Comparison of ENCODE assay signal across 11 mouse cellular contexts in genomic region chr4:135918635-135919279, GRCm38 (mm10). TPM values are rescaled to one million over a fixed set of nuclear protein-coding genes. Genes with fewer than 3 reads are reported as not detected.
A peak's percentile ranks its signal among the peaks of the same experiment; 100 is the strongest.
DNase-seq lines count a peak whose midpoint lies in the region; ATAC-seq and TF ChIP-seq lines count a peak whose summit lies in the region.
"Had no signal": no experiment of that assay in that cellular context is flagged by ENCODE, and none has a peak within 500 bp of the region (broad histone marks: within the 10 kb centered on the region; RNA-seq: fewer than 3 reads in every experiment).

No protein-coding gene starts in this region.

- no peaks in the 10 kb centered on the region for H3K9me3 ChIP-seq in intestine, postnatal 0 days (ENCODE audit: control insufficient read depth)
- no peaks in the 10 kb centered on the region for H3K9me3 ChIP-seq in midbrain, postnatal 0 days (ENCODE audit: low read length)
- H3K9me3 ChIP-seq: embryonic facial prominence, embryonic 10.5 days; limb, embryonic 15.5 days had no signal

- H3K27ac ChIP-seq in liver, adult 2 months (replicated peaks; ENCODE audit: insufficient read depth, low read depth, low read length) = peak overlapping the region; percentile 47
- H3K27ac ChIP-seq in bone marrow macrophage, adult 2 months (ENCODE audit: insufficient read depth, low read depth, low read length) = peak overlapping the region; percentile 95
- peak overlapping the region; percentile 92 for H3K27ac ChIP-seq in intestine, postnatal 0 days (ENCODE audit: low read depth, low read length)
- H3K27ac ChIP-seq in midbrain, postnatal 0 days (ENCODE audit: low read depth, low read length) = no peak overlapping the region
- H3K27ac ChIP-seq: embryonic facial prominence, embryonic 10.5 days; hindbrain, postnatal 0 days; limb, embryonic 15.5 days had no signal

- TF ChIP-seq CTCF in liver, adult 2 months (IDR thresholded peaks at IDR 0.05; ENCODE audit: low read depth, low read length) = no peak
- TF ChIP-seq CTCF in bone marrow macrophage, adult 2 months (IDR thresholded peaks at IDR 0.05; ENCODE audit: low read depth, low read length) = no peak
- TF ChIP-seq CTCF in intestine, postnatal 0 days (IDR thresholded peaks at IDR 0.05; ENCODE audit: low read depth) = no peak
- TF ChIP-seq CTCF in midbrain, postnatal 0 days (IDR thresholded peaks at IDR 0.05) = no peak

- WGBS in liver, adult 2 months = 73% methylated on average over 13 of the region's 13 CpGs
- WGBS in intestine, postnatal 0 days = 48% methylated on average over 13 of the region's 13 CpGs
- 87% methylated on average over 13 of the region's 13 CpGs for WGBS in midbrain, postnatal 0 days

- H3K27me3 ChIP-seq in liver, adult 2 months (ENCODE audit: control insufficient read depth, insufficient read depth, low read length) = no peaks in the 10 kb centered on the region
- H3K27me3 ChIP-seq in intestine, postnatal 0 days (replicated peaks; ENCODE audit: control insufficient read depth, insufficient read depth, low read length) = no peaks in the 10 kb centered on the region
- no peaks in the 10 kb centered on the region for H3K27me3 ChIP-seq in midbrain, postnatal 0 days (ENCODE audit: insufficient read depth, low read length)
- H3K27me3 ChIP-seq: limb, embryonic 15.5 days had no signal

- H3K36me3 ChIP-seq in liver, adult 2 months (ENCODE audit: control insufficient read depth, insufficient read depth, low read length) = 0 out of 2 replicates have a peak, but pooled peaks cover 2% of the 10 kb centered on the region
- H3K36me3 ChIP-seq in intestine, postnatal 0 days (ENCODE audit: control insufficient read depth, insufficient read depth) = peaks cover 7% of the 10 kb centered on the region
- 0 out of 2 replicates have a peak, but pooled peaks cover 4% of the 10 kb centered on the region for H3K36me3 ChIP-seq in midbrain, postnatal 0 days (ENCODE audit: insufficient read depth, low read length)

- no peak for DNase-seq in liver, adult 2 months (ENCODE audit: extremely low read depth, low read depth, low spot score)
- DNase-seq in liver = no peak
- DNase-seq in thymus, postnatal 0 days (ENCODE audit: low spot score) = no peak
- DNase-seq in midbrain, postnatal 0 days (ENCODE audit: low spot score) = no peak

- H3K4me1 ChIP-seq in liver, adult 2 months (ENCODE audit: control insufficient read depth, insufficient read depth, low read length) = peaks cover 3% of the 10 kb centered on the region; the same call in 1 of the 2 replicates
- peaks cover 38% of the 10 kb centered on the region for H3K4me1 ChIP-seq in bone marrow macrophage, adult 2 months (ENCODE audit: control insufficient read depth, insufficient read depth, low read length)
- peaks cover 14% of the 10 kb centered on the region for H3K4me1 ChIP-seq in intestine, postnatal 0 days (replicated peaks; ENCODE audit: control insufficient read depth, insufficient read depth, low read length)
- H3K4me1 ChIP-seq in midbrain, postnatal 0 days (ENCODE audit: insufficient read depth, low read length) = peaks cover 5% of the 10 kb centered on the region; the same call in 1 of the 2 replicates

- TF ChIP-seq POLR2A in liver, adult 2 months (IDR thresholded peaks at IDR 0.05; ENCODE audit: extremely low read depth, insufficient read depth, low read length) = no peak
- TF ChIP-seq POLR2A in bone marrow macrophage, adult 2 months (IDR thresholded peaks at IDR 0.05; ENCODE audit: borderline replicate concordance, low read depth, low read length) = no peak

- no peaks in the 10 kb centered on the region for H3K79me2 ChIP-seq in liver, adult 2 months (ENCODE audit: control insufficient read depth, insufficient read depth, low read length)

- H3K4me3 ChIP-seq in liver, adult 2 months (ENCODE audit: insufficient read depth, low read depth, low read length) = no peak overlapping the region
- peak overlapping the region; percentile 48 for H3K4me3 ChIP-seq in bone marrow macrophage, adult 2 months (ENCODE audit: insufficient read depth, low read length)
- H3K4me3 ChIP-seq in intestine, postnatal 0 days (ENCODE audit: low read depth, low read length) = no peak overlapping the region
- no peak overlapping the region for H3K4me3 ChIP-seq in midbrain, postnatal 0 days (ENCODE audit: low read depth, low read length)
- H3K4me3 ChIP-seq: embryonic facial prominence, embryonic 10.5 days; limb, embryonic 15.5 days had no signal

- ATAC-seq in intestine, postnatal 0 days = peak; percentile 76
- ATAC-seq in neutrophil, adult 5-6 weeks (ENCODE audit: extremely low read depth, insufficient number of reproducible peaks, low FRiP score, poor library complexity, severe bottlenecking) = peak; percentile 27; the same call in 1 of the 2 replicates
- no peak for ATAC-seq in midbrain, postnatal 0 days (ENCODE audit: low FRiP score)
- ATAC-seq: forebrain, embryonic 16.5 days; hindbrain, postnatal 0 days had no signal

- H3K4me2 ChIP-seq in intestine, postnatal 0 days (replicated peaks; ENCODE audit: low read depth) = peak overlapping the region; percentile 39
- H3K4me2 ChIP-seq in midbrain, postnatal 0 days (ENCODE audit: low read depth, low read length, poor library complexity, severe bottlenecking) = no peak overlapping the region
- H3K4me2 ChIP-seq: limb, embryonic 15.5 days had no signal

- H3K9ac ChIP-seq in liver, adult 2 months (ENCODE audit: low read depth, low read length) = 0 out of 2 replicates have a peak overlapping the region, but pooled peaks have one; percentile 3
- no peak overlapping the region for H3K9ac ChIP-seq in intestine, postnatal 0 days (ENCODE audit: low read depth, low read length)
- no peak overlapping the region for H3K9ac ChIP-seq in midbrain, postnatal 0 days (replicated peaks; ENCODE audit: low read length, poor library complexity, severe bottlenecking)
- H3K9ac ChIP-seq: limb, embryonic 15.5 days had no signal

RNA-seq across cellular contexts. Expression of gene Fuca1, which starts 1.8 kb away (rescaled TPM):
- 45.7 and 46.4 TPM in 2 replicates for total RNA-seq in liver, adult 2 months (2014; rRNA removed)
- 54.9 and 58.7 TPM in 2 replicates for polyA plus RNA-seq in liver, adult 2 months (2012; rRNA removed)
- polyA plus RNA-seq in bone marrow macrophage, adult 2 months (2012; ENCODE audit: insufficient read depth, insufficient read length, missing spikeins) = 418 and 432 TPM in 2 replicates
- polyA plus RNA-seq in intestine, postnatal 0 days (2015; fragmentation: Nextera tagmentation; extraction: Ambion mirVana) = 717 and 739 TPM in 2 replicates
- total RNA-seq in neutrophil, adult 5-6 weeks (2017) = 366 and 368 TPM in 2 replicates
- polyA plus RNA-seq in thymus, postnatal 0 days (2015; fragmentation: Nextera tagmentation; extraction: Ambion mirVana) = 56.0 and 63.5 TPM in 2 replicates
- 37.8 and 38.8 TPM in 2 replicates for total RNA-seq in midbrain, postnatal 0 days (2014; rRNA removed)
- 92.7 and 93.7 TPM in 2 replicates for polyA plus RNA-seq in midbrain, postnatal 0 days (2015; fragmentation: Nextera tagmentation; extraction: Ambion mirVana)

RNA-seq across cellular contexts. Expression of gene Cnr2, which starts 23.6 kb away (rescaled TPM):
- 3.0 and 3.9 TPM in 2 replicates for total RNA-seq in liver, adult 2 months (2014; rRNA removed)
- 1.4 and 2.1 TPM in 2 replicates for polyA plus RNA-seq in liver, adult 2 months (2012; rRNA removed)
- 17.3 and 18.8 TPM in 2 replicates for polyA plus RNA-seq in bone marrow macrophage, adult 2 months (2012; ENCODE audit: insufficient read depth, insufficient read length, missing spikeins)
- polyA plus RNA-seq in intestine, postnatal 0 days (2015; fragmentation: Nextera tagmentation; extraction: Ambion mirVana) = 0.14 and 0.24 TPM in 2 replicates
- 67.0 and 72.5 TPM in 2 replicates for total RNA-seq in neutrophil, adult 5-6 weeks (2017)
- polyA plus RNA-seq in thymus, postnatal 0 days (2015; fragmentation: Nextera tagmentation; extraction: Ambion mirVana) = 5.5 and 5.8 TPM in 2 replicates
- 0.19 and 0.55 TPM in 2 replicates for total RNA-seq in midbrain, postnatal 0 days (2014; rRNA removed)
- 0.04 and 0.17 TPM in 2 replicates for polyA plus RNA-seq in midbrain, postnatal 0 days (2015; fragmentation: Nextera tagmentation; extraction: Ambion mirVana)
- polyA plus RNA-seq: forebrain, embryonic 16.5 days had no signal

RNA-seq across cellular contexts. Expression of gene Hmgcl, which starts 27.5 kb away (rescaled TPM):
- total RNA-seq in liver, adult 2 months (2014; rRNA removed) = 179 and 187 TPM in 2 replicates
- 266 and 291 TPM in 2 replicates for polyA plus RNA-seq in liver, adult 2 months (2012; rRNA removed)
- 99.8 and 101 TPM in 2 replicates for polyA plus RNA-seq in bone marrow macrophage, adult 2 months (2012; ENCODE audit: insufficient read depth, insufficient read length, missing spikeins)
- 232 and 235 TPM in 2 replicates for polyA plus RNA-seq in intestine, postnatal 0 days (2015; fragmentation: Nextera tagmentation; extraction: Ambion mirVana)
- total RNA-seq in neutrophil, adult 5-6 weeks (2017) = 97.1 and 111 TPM in 2 replicates
- polyA plus RNA-seq in thymus, postnatal 0 days (2015; fragmentation: Nextera tagmentation; extraction: Ambion mirVana) = 70.1 and 72.8 TPM in 2 replicates
- total RNA-seq in midbrain, postnatal 0 days (2014; rRNA removed) = 26.9 and 33.0 TPM in 2 replicates
- polyA plus RNA-seq in midbrain, postnatal 0 days (2015; fragmentation: Nextera tagmentation; extraction: Ambion mirVana) = 54.1 and 58.9 TPM in 2 replicates

RNA-seq across cellular contexts. Expression of gene Gale, which starts 44.8 kb away (rescaled TPM):
- total RNA-seq in liver, adult 2 months (2014; rRNA removed) = 34.2 and 38.5 TPM in 2 replicates
- 32.0 and 33.6 TPM in 2 replicates for polyA plus RNA-seq in liver, adult 2 months (2012; rRNA removed)
- polyA plus RNA-seq in bone marrow macrophage, adult 2 months (2012; ENCODE audit: insufficient read depth, insufficient read length, missing spikeins) = 4.7 and 5.6 TPM in 2 replicates
- polyA plus RNA-seq in intestine, postnatal 0 days (2015; fragmentation: Nextera tagmentation; extraction: Ambion mirVana) = 99.5 and 131 TPM in 2 replicates
- total RNA-seq in neutrophil, adult 5-6 weeks (2017) = 8.0 and 10.3 TPM in 2 replicates
- polyA plus RNA-seq in thymus, postnatal 0 days (2015; fragmentation: Nextera tagmentation; extraction: Ambion mirVana) = 41.8 and 43.9 TPM in 2 replicates
- total RNA-seq in midbrain, postnatal 0 days (2014; rRNA removed) = 33.5 and 47.5 TPM in 2 replicates
- 36.7 and 41.6 TPM in 2 replicates for polyA plus RNA-seq in midbrain, postnatal 0 days (2015; fragmentation: Nextera tagmentation; extraction: Ambion mirVana)

RNA-seq across cellular contexts. Expression of gene Pnrc2, which starts 45.1 kb away (rescaled TPM):
- 37.3 and 56.5 TPM in 2 replicates for total RNA-seq in liver, adult 2 months (2014; rRNA removed)
- polyA plus RNA-seq in liver, adult 2 months (2012; rRNA removed) = 6.7 and 12.2 TPM in 2 replicates
- 126 and 135 TPM in 2 replicates for polyA plus RNA-seq in bone marrow macrophage, adult 2 months (2012; ENCODE audit: insufficient read depth, insufficient read length, missing spikeins)
- polyA plus RNA-seq in intestine, postnatal 0 days (2015; fragmentation: Nextera tagmentation; extraction: Ambion mirVana) = 103 and 114 TPM in 2 replicates
- 315 and 327 TPM in 2 replicates for total RNA-seq in neutrophil, adult 5-6 weeks (2017)
- 217 and 229 TPM in 2 replicates for polyA plus RNA-seq in thymus, postnatal 0 days (2015; fragmentation: Nextera tagmentation; extraction: Ambion mirVana)
- 52.6 and 64.4 TPM in 2 replicates for total RNA-seq in midbrain, postnatal 0 days (2014; rRNA removed)
- polyA plus RNA-seq in midbrain, postnatal 0 days (2015; fragmentation: Nextera tagmentation; extraction: Ambion mirVana) = 67.6 and 72.6 TPM in 2 replicates
